Mouse (Mus musculus): Measurements from ENCODE around the gene Calhm3.
A peak's percentile ranks its signal among the peaks of the same experiment; 100 is the strongest.

Calhm3 gene

GRCm38 (mm10) chr19:47157664-47158063 lies at the start of gene Calhm3:
Gene Calhm3, minus strand, starts transcription at chr19:47157764.
- no peak for DNase-seq (ENCODE audit: low spot score in 2 of 2)

GRCm38 (mm10) chr19:47206126-47206525 lies 48.6 kb upstream of the Calhm3 start:
- DNase-seq (ENCODE audit: low spot score in 2 of 2) = no peak

GRCm38 (mm10) chr19:47204653-47205052 lies 47.1 kb upstream of the Calhm3 start:
- no peak for DNase-seq (ENCODE audit: low spot score in 2 of 2)

GRCm38 (mm10) chr19:47203042-47203441 lies 45.5 kb upstream of the Calhm3 start:
- DNase-seq (ENCODE audit: low spot score in 2 of 2) = no peak

- DNase-seq (ENCODE audit: low spot score in 2 of 2) = no peak
Measured at GRCm38 (mm10) chr19:47202429-47202828, 44.9 kb upstream of the Calhm3 start.

- no peak for DNase-seq (ENCODE audit: low spot score in 2 of 2)
Measured at GRCm38 (mm10) chr19:47201972-47202371, 44.4 kb upstream of the Calhm3 start.

GRCm38 (mm10) chr19:47198671-47199350 lies 41.2 kb upstream of the Calhm3 start:
- DNase-seq (ENCODE audit: low spot score in 2 of 2) = no peak

- no peak for DNase-seq (ENCODE audit: low spot score in 2 of 2)
Measured at GRCm38 (mm10) chr19:47192158-47192557, 34.6 kb upstream of the Calhm3 start.

- no peak for DNase-seq (ENCODE audit: low spot score in 2 of 2)
Measured at GRCm38 (mm10) chr19:47188515-47189128, 31.1 kb upstream of the Calhm3 start.

- DNase-seq (ENCODE audit: low spot score in 2 of 2) = no peak
Measured at GRCm38 (mm10) chr19:47186514-47187275, 29.1 kb upstream of the Calhm3 start.

- DNase-seq (ENCODE audit: low spot score in 2 of 2) = no peak
Measured at GRCm38 (mm10) chr19:47184736-47185135, 27.2 kb upstream of the Calhm3 start.

- no peak for DNase-seq (ENCODE audit: low spot score in 2 of 2)
Measured at GRCm38 (mm10) chr19:47184221-47184620, 26.7 kb upstream of the Calhm3 start.

GRCm38 (mm10) chr19:47180011-47180410 lies 22.4 kb upstream of the Calhm3 start:
- no peak for DNase-seq (ENCODE audit: low spot score in 2 of 2)

- no peak for DNase-seq (ENCODE audit: low spot score in 2 of 2)
Measured at GRCm38 (mm10) chr19:47179272-47179809, 21.8 kb upstream of the Calhm3 start.

- DNase-seq (ENCODE audit: low spot score in 2 of 2) = no peak
Measured at GRCm38 (mm10) chr19:47178431-47179271, 21.1 kb upstream of the Calhm3 start, which contains the start of gene Neurl1a. Gene Neurl1a, plus strand, starts transcription at chr19:47178820.

GRCm38 (mm10) chr19:47178001-47178400 lies 20.4 kb upstream of the Calhm3 start:
- no peak for DNase-seq (ENCODE audit: low spot score in 2 of 2)

GRCm38 (mm10) chr19:47176916-47177505 lies 19.4 kb upstream of the Calhm3 start:
- no peak for DNase-seq (ENCODE audit: low spot score in 2 of 2)

GRCm38 (mm10) chr19:47175472-47175871 lies 17.9 kb upstream of the Calhm3 start:
- no peak for DNase-seq (ENCODE audit: low spot score in 2 of 2)

- DNase-seq (ENCODE audit: low spot score in 2 of 2) = no peak
Measured at GRCm38 (mm10) chr19:47174515-47174914, 17.0 kb upstream of the Calhm3 start.

GRCm38 (mm10) chr19:47168793-47169412 lies 11.3 kb upstream of the Calhm3 start:
- peak; percentile 66 to 83 for DNase-seq (ENCODE audit: low spot score in 2 of 2)

GRCm38 (mm10) chr19:47168223-47168622 lies 10.7 kb upstream of the Calhm3 start:
- DNase-seq (ENCODE audit: low spot score in 2 of 2) = peak; percentile 44 to 54
